Mouse (Mus musculus) heart, embryonic 15.5 days (tissue): ENCODE data around the gene Coq4. TPM values are rescaled to one million over a fixed set of nuclear protein-coding genes. Genes with fewer than 3 reads are reported as not detected.
"Not testable (repeated sequence)": the region's sequence is repeated elsewhere in the genome, so short reads cannot be mapped to it uniquely, and the experiment has no call there.

ENCODE experiments used
- ATAC-seq: fragments of 200-750 bp; cut with Nextera tagmentation; replicated peaks from 2 replicates; pipeline ENCODE4 v1.8.0; 2017; ENCODE audit warnings: low read depth, moderate TSS enrichment; ENCODE audit not compliant: insufficient number of reproducible peaks, insufficient read depth, low FRiP score
- H3K27ac ChIP-seq: fragments of 300-500 bp; sonication (generic); 2 replicates; pipeline ENCODE4 v1.5.1; 2015; ENCODE audit warnings: mild to moderate bottlenecking, inconsistent platforms
- H3K27me3 ChIP-seq: fragments of 300-500 bp; sonication (generic); 2 replicates; pipeline ENCODE4 v1.6.1; 2015; ENCODE audit warnings: inconsistent platforms
- H3K36me3 ChIP-seq: fragments of 300-500 bp; sonication (generic); 2 replicates; pipeline ENCODE4 v1.6.1; 2015; ENCODE audit warnings: mild to moderate bottlenecking, inconsistent platforms
- H3K4me1 ChIP-seq: fragments of 300-500 bp; sonication (generic); replicated peaks from 2 replicates; pipeline ENCODE4 v1.6.1; 2015; ENCODE audit warnings: inconsistent platforms
- H3K4me2 ChIP-seq: fragments of 300-500 bp; sonication (generic); 2 replicates; pipeline ENCODE4 v1.6.1; 2015; ENCODE audit warnings: inconsistent platforms, mild to moderate bottlenecking, moderate library complexity
- H3K4me3 ChIP-seq: fragments of 300-500 bp; sonication (generic); 2 replicates; pipeline ENCODE4 v1.5.1; 2015; ENCODE audit warnings: mild to moderate bottlenecking, inconsistent platforms
- H3K9ac ChIP-seq: fragments of 300-500 bp; sonication (generic); 2 replicates; pipeline ENCODE4 v1.6.1; 2015; ENCODE audit warnings: mild to moderate bottlenecking, inconsistent platforms
- H3K9me3 ChIP-seq: fragments of 300-500 bp; sonication (generic); replicated peaks from 2 replicates; pipeline ENCODE4 v1.6.1; 2016; ENCODE audit warnings: inconsistent platforms
- WGBS: fragments of 180-500 bp; shearing (Covaris S2); methylation state at CpG from one replicate; pipeline ENCODE4 v1.1.7; 2015; ENCODE audit warnings: mixed read lengths; 5-methylcytosine and 5-hydroxymethylcytosine counted together
- polyA plus RNA-seq: library from polyadenylated mRNA; unstranded; fragments of >200 nt; fragmentation: Nextera tagmentation; extraction: Ambion mirVana; gene quantifications from 2 replicates; pipeline ENCODE4 v1.2.1, GENCODE M21; 2015

Coq4 gene
- polyA plus RNA-seq, 1 experiment from 2014 or later: 22.9 TPM

GRCm38 (mm10) chr2:29764831-29765230, 22.5 kb upstream of the Coq4 start:
- no peak overlapping the region for H3K27ac ChIP-seq
- WGBS: 5% methylated on average over 1 of the region's 1 CpGs
- H3K9me3 ChIP-seq: no peaks in the 10 kb centered on the region
- ATAC-seq: no peak
- no peak overlapping the region for H3K4me2 ChIP-seq
- no peak overlapping the region for H3K9ac ChIP-seq
- H3K27me3 ChIP-seq: peaks cover 4% of the 10 kb centered on the region; the same call in 1 of the 2 replicates
- no peak overlapping the region for H3K4me3 ChIP-seq
- no peaks in the 10 kb centered on the region for H3K4me1 ChIP-seq
- H3K36me3 ChIP-seq: no peaks in the 10 kb centered on the region

- Histone ChIP-seq H3K4me3 (no peak overlapping the region), H3K4me2 (no peak overlapping the region), H3K27me3 (no peaks in the 10 kb centered on the region), H3K27ac (no peak overlapping the region), H3K36me3 (no peaks in the 10 kb centered on the region), H3K9me3 (no peaks in the 10 kb centered on the region), H3K4me1 (no peaks in the 10 kb centered on the region), H3K9ac (no peak overlapping the region)
- 57% methylated on average over 11 of the region's 11 CpGs for WGBS
- ATAC-seq: no peak
Measured at GRCm38 (mm10) chr2:29767976-29768709, 19.1 kb upstream of the Coq4 start.

GRCm38 (mm10) chr2:29768901-29769300, 18.4 kb upstream of the Coq4 start:
- Histone ChIP-seq H3K27ac (no peak overlapping the region), H3K9ac (no peak overlapping the region), H3K36me3 (no peaks in the 10 kb centered on the region), H3K27me3 (no peaks in the 10 kb centered on the region), H3K4me3 (no peak overlapping the region), H3K4me1 (peaks cover 5% of the 10 kb centered on the region), H3K4me2 (no peak overlapping the region), H3K9me3 (no peaks in the 10 kb centered on the region)
- WGBS: 54% methylated on average over 9 of the region's 9 CpGs
- no peak for ATAC-seq

- no peak overlapping the region for H3K4me3 ChIP-seq
- H3K27me3 ChIP-seq: no peaks in the 10 kb centered on the region
- H3K9me3 ChIP-seq: no peaks in the 10 kb centered on the region
- H3K36me3 ChIP-seq: no peaks in the 10 kb centered on the region
- no peak overlapping the region for H3K27ac ChIP-seq
- peaks cover 6% of the 10 kb centered on the region for H3K4me1 ChIP-seq
- H3K4me2 ChIP-seq: no peak overlapping the region
- no peak for ATAC-seq
- no peak overlapping the region for H3K9ac ChIP-seq
Measured at GRCm38 (mm10) chr2:29770162-29770561, 17.1 kb upstream of the Coq4 start.

GRCm38 (mm10) chr2:29771611-29772461, 15.5 kb upstream of the Coq4 start:
- no peak for ATAC-seq
- 62% methylated on average over 8 of the region's 8 CpGs for WGBS
- H3K27me3 ChIP-seq: no peaks in the 10 kb centered on the region
- H3K27ac ChIP-seq: no peak overlapping the region
- H3K36me3 ChIP-seq: peaks cover 4% of the 10 kb centered on the region
- H3K9me3 ChIP-seq: no peaks in the 10 kb centered on the region
- no peak overlapping the region for H3K9ac ChIP-seq
- H3K4me1 ChIP-seq: peaks cover 6% of the 10 kb centered on the region
- H3K4me2 ChIP-seq: no peak overlapping the region
- H3K4me3 ChIP-seq: no peak overlapping the region

GRCm38 (mm10) chr2:29773323-29773722, 14.0 kb upstream of the Coq4 start:
- Histone ChIP-seq H3K4me1 (peaks cover 6% of the 10 kb centered on the region), H3K36me3 (peaks cover 17% of the 10 kb centered on the region), H3K27me3 (no peaks in the 10 kb centered on the region), H3K9ac (no peak overlapping the region), H3K4me3 (no peak overlapping the region), H3K9me3 (no peaks in the 10 kb centered on the region), H3K4me2 (no peak overlapping the region), H3K27ac (no peak overlapping the region)
- WGBS: 51% methylated on average over 4 of the region's 4 CpGs
- ATAC-seq: no peak

- peaks cover 84% of the 10 kb centered on the region for H3K36me3 ChIP-seq
- not testable (repeated sequence) for H3K4me2 ChIP-seq, H3K9ac ChIP-seq, H3K4me3 ChIP-seq, H3K9me3 ChIP-seq, H3K27ac ChIP-seq, ATAC-seq, H3K4me1 ChIP-seq, H3K27me3 ChIP-seq
- WGBS: 90% methylated on average over 2 of the region's 2 CpGs
Measured at GRCm38 (mm10) chr2:29781256-29781655, 6.0 kb upstream of the Coq4 start.

- Histone ChIP-seq H3K9ac (no peak overlapping the region), H3K27me3 (no peaks in the 10 kb centered on the region), H3K36me3 (peaks cover 58% of the 10 kb centered on the region), H3K4me1 (peaks cover 19% of the 10 kb centered on the region), H3K4me2 (no peak overlapping the region), H3K4me3 (no peak overlapping the region), H3K9me3 (no peaks in the 10 kb centered on the region), H3K27ac (no peak overlapping the region)
- ATAC-seq: no peak
- 62% methylated on average over 4 of the region's 4 CpGs for WGBS
Measured at GRCm38 (mm10) chr2:29784290-29784689, 3.0 kb upstream of the Coq4 start.

- WGBS: under 1% methylated on average over 45 of the region's 45 CpGs
- peak within 1 kb of the TSS; percentile 69 for H3K27ac ChIP-seq
- H3K36me3 ChIP-seq: peaks cover 39% of the 10 kb centered on the region
- peaks cover 19% of the 10 kb centered on the region for H3K4me1 ChIP-seq
- peak; percentile 83 for ATAC-seq
- H3K4me3 ChIP-seq: peak within 1 kb of the TSS; percentile 78
- H3K9ac ChIP-seq: peak within 1 kb of the TSS; percentile 68
- H3K4me2 ChIP-seq: peak within 1 kb of the TSS; percentile 75
- no peaks in the 10 kb centered on the region for H3K9me3 ChIP-seq
- H3K27me3 ChIP-seq: no peaks in the 10 kb centered on the region
Measured at GRCm38 (mm10) chr2:29787937-29788681, 816 bp downstream of the Coq4 start, which contains the start of gene Trub2. Gene Trub2, minus strand, starts transcription at chr2:29788502.

- 92% methylated on average over 2 of the region's 2 CpGs for WGBS
- Histone ChIP-seq H3K4me1 (peaks cover 9% of the 10 kb centered on the region; the same call in 1 of the 2 replicates), H3K27me3 (no peaks in the 10 kb centered on the region), H3K4me2 (no peak overlapping the region), H3K27ac (no peak overlapping the region), H3K4me3 (no peak overlapping the region), H3K9ac (no peak overlapping the region), H3K9me3 (no peaks in the 10 kb centered on the region), H3K36me3 (peaks cover 30% of the 10 kb centered on the region; the same call in 1 of the 2 replicates)
- ATAC-seq: no peak
Measured at GRCm38 (mm10) chr2:29792772-29793487, 5.6 kb downstream of the Coq4 start.
